Mouse (Mus musculus): ENCODE data around the gene Mfn2. TPM values are rescaled to one million over a fixed set of nuclear protein-coding genes. Genes with fewer than 3 reads are reported as not detected.

The Mfn2 gene
- polyA plus RNA-seq, 1 experiment from 2014 or later, result 31.0 TPM

DNA sequence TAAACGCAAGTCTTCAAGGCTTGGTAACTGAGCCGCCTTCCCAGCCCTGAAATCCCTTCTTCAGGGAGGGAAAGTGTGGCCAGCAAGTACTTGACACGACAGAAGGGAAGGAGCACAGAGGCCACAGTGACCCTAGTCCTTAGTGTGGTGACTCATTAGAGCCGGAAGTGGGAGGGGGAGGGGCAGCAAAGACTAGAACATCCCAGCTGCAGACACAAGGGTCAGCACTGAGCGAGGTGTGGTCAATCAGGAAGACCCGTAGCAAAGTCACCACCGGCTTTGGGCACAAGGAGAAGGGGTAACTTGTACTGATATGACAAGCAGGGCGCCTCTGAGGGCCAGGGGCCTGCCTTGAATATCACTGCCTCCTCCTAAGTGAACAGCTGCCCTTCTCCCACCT is 23.2 kb upstream of the Mfn2 start:
- H3K9me3 ChIP-seq (ENCODE audit: control insufficient read depth, low read length), result no peaks in the 10 kb centered on the region
- H3K9ac ChIP-seq (ENCODE audit: low read depth, low read length), result no peak overlapping the region
- H3K4me3 ChIP-seq (ENCODE audit: low read length), result no peak overlapping the region
- 36% methylated on average over 8 of the region's 8 CpGs for WGBS
- H3K4me2 ChIP-seq (replicated peaks; ENCODE audit: low read depth, low read length), result no peak overlapping the region
- ATAC-seq (ENCODE audit: low FRiP score, low TSS enrichment), result 0 out of 2 replicates have a peak, but pooled peaks have one; percentile 18
- H3K4me1 ChIP-seq (ENCODE audit: control insufficient read depth, insufficient read depth, low read length), result no peaks in the 10 kb centered on the region
- H3K36me3 ChIP-seq (ENCODE audit: control insufficient read depth, insufficient read depth, low read length), result peaks cover 8% of the 10 kb centered on the region; the same call in 1 of the 2 replicates
- H3K27ac ChIP-seq (ENCODE audit: low read depth, low read length), result 0 out of 2 replicates have a peak overlapping the region, but pooled peaks have one; percentile 7
- H3K27me3 ChIP-seq (ENCODE audit: control insufficient read depth, insufficient read depth, low read length), result no peaks in the 10 kb centered on the region

DNA sequence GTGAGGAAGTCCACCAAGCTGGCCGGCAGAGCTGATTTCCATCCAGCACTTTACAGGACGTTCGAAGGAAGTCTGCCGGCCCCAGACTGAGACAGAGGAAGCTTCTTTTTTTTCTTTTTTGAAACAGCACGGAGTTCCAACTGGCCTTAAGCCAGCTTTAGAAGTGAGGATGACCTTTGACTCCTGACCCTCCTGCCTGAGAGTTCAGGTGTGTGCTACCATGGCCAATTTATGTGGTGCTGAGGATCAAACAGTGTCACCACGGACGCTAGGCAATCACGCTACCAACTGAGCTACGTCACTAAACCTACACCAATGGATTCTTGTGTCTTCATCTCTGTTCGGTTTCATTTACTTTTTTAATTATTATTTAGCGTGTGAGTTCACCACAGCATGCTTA is 17.8 kb upstream of the Mfn2 start:
- Histone ChIP-seq H3K9ac (ENCODE audit: low read depth, low read length) (no peak overlapping the region), H3K4me2 (replicated peaks; ENCODE audit: low read depth, low read length) (no peak overlapping the region), H3K27ac (ENCODE audit: low read depth, low read length) (no peak overlapping the region), H3K36me3 (ENCODE audit: control insufficient read depth, insufficient read depth, low read length) (peaks cover 10% of the 10 kb centered on the region; the same call in 1 of the 2 replicates), H3K9me3 (ENCODE audit: control insufficient read depth, low read length) (no peaks in the 10 kb centered on the region), H3K4me1 (ENCODE audit: control insufficient read depth, insufficient read depth, low read length) (no peaks in the 10 kb centered on the region), H3K4me3 (ENCODE audit: low read length) (no peak overlapping the region), H3K27me3 (ENCODE audit: control insufficient read depth, insufficient read depth, low read length) (no peaks in the 10 kb centered on the region)
- ATAC-seq (ENCODE audit: low FRiP score, low TSS enrichment), result no peak
- WGBS, result 79% methylated on average over 11 of the region's 11 CpGs

DNA sequence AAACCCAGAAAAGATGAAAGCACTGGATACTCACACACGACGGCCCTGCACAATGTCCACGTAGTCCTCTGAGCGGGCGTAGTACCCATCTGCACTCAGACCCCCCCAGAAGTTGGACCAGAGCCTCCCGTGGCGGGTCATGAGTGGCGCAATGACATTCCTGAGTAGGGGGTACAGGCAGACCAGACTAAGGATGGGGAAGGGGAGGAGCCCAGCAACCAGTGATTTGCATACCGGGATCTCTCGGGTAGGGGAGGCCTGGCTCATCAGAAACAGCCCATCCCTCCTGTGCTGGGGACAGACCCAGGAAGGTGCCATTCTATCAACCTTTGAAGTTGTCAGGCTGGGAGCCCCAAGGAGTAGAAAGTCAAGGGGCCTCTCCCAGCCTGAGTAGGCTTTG is 16.5 kb upstream of the Mfn2 start:
- H3K36me3 ChIP-seq (ENCODE audit: control insufficient read depth, insufficient read depth, low read length), result peaks cover 12% of the 10 kb centered on the region; the same call in 1 of the 2 replicates
- WGBS, result 40% methylated on average over 10 of the region's 10 CpGs
- no peak for ATAC-seq (ENCODE audit: low FRiP score, low TSS enrichment)

DNA sequence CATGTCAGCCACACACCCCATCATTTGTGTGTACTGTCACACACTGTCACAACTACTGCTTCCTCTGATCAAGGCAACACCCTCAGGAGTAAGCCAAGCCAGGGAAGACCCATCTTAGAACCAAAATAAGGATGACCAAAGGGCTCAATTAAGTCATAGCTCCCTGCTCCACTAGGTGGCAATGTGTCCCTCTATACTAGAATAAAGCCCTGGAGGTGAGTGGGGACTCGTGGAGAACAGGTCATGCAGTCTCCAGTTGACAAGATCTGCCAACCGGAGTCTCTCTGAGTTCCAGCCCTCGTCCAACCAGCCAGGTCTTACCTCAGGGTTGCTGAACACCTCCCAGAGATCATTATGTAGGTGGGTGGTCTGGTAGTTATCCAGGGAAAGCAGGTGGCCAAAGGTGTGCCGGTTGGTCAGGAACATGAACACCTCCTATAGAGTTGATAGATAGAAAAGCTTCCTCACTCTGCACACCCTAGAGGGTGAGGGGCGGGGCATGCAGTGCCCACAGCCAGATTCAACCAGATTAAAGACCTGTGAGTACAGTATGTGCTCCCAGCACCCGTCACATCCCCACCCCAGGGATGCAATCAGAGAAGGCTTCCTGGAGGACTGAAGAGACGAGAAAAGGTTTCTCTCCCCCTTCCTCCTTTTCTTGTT is 14.1 kb upstream of the Mfn2 start:
- Histone ChIP-seq H3K4me2 (replicated peaks; ENCODE audit: low read depth, low read length) (no peak overlapping the region), H3K36me3 (ENCODE audit: control insufficient read depth, insufficient read depth, low read length) (peaks cover 18% of the 10 kb centered on the region; the same call in 1 of the 2 replicates), H3K9ac (ENCODE audit: low read depth, low read length) (no peak overlapping the region), H3K27ac (ENCODE audit: low read depth, low read length) (no peak overlapping the region), H3K27me3 (ENCODE audit: control insufficient read depth, insufficient read depth, low read length) (no peaks in the 10 kb centered on the region), H3K9me3 (ENCODE audit: control insufficient read depth, low read length) (no peaks in the 10 kb centered on the region), H3K4me3 (ENCODE audit: low read length) (no peak overlapping the region), H3K4me1 (ENCODE audit: control insufficient read depth, insufficient read depth, low read length) (no peaks in the 10 kb centered on the region)
- ATAC-seq (ENCODE audit: low FRiP score, low TSS enrichment), result peak; percentile 49
- WGBS, result 54% methylated on average over 7 of the region's 7 CpGs

More for the DNA sequence above, 16.5 kb upstream of the Mfn2 start:
- H3K27me3 ChIP-seq (ENCODE audit: control insufficient read depth, insufficient read depth, low read length), result no peaks in the 10 kb centered on the region
- H3K4me1 ChIP-seq (ENCODE audit: control insufficient read depth, insufficient read depth, low read length), result no peaks in the 10 kb centered on the region
- no peak overlapping the region for H3K4me3 ChIP-seq (ENCODE audit: low read length)
- H3K9me3 ChIP-seq (ENCODE audit: control insufficient read depth, low read length), result no peaks in the 10 kb centered on the region
- no peak overlapping the region for H3K27ac ChIP-seq (ENCODE audit: low read depth, low read length)
- no peak overlapping the region for H3K4me2 ChIP-seq (replicated peaks; ENCODE audit: low read depth, low read length)
- no peak overlapping the region for H3K9ac ChIP-seq (ENCODE audit: low read depth, low read length)

DNA sequence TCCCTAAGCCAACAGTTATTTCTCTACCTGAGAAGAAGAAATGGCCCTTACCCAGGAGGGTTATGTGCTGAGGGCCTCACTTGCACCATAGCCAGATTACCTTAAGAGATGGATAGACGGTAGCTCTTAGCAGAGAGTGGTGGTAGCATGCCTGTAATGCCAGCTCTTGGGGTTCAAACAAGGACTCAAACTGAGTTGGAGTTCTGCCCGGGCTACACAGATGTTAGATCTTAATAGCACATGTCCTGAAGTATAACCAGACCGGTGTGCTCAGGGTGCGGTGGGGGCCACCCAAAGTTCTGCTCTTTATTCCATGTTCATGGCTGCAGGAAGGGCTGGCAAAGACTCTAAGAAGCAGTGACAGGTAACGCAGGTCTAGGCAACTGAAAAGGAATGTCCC is 5.0 kb upstream of the Mfn2 start:
- whole genome bisulfite sequencing, result 92% methylated on average over 5 of the region's 5 CpGs
- ATAC-seq (ENCODE audit: low FRiP score, low TSS enrichment), result no peak

DNA sequence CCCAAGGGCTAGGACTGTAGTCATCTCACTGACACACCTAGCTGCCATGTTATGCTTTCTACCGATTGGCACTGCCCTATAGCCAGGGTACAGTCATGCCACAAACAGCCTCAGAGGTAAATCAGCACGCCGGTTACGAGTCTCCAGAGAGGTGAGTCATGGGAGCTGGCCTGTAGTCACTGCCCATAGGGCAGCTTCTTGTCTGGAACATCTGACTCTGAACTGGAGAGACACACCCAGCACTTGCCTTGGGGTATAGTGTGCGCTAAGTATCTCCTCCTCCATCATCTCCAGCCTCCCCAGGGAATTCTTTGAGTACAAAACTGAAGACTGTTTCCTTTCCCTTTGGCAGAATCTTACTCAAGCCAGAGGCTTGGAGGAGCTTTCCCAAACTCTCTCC is 1.7 kb upstream of the Mfn2 start:
- Histone ChIP-seq H3K9ac (ENCODE audit: low read depth, low read length) (no peak overlapping the region), H3K27ac (ENCODE audit: low read depth, low read length) (no peak overlapping the region), H3K27me3 (ENCODE audit: control insufficient read depth, insufficient read depth, low read length) (no peaks in the 10 kb centered on the region), H3K4me2 (replicated peaks; ENCODE audit: low read depth, low read length) (no peak overlapping the region), H3K9me3 (ENCODE audit: control insufficient read depth, low read length) (no peaks in the 10 kb centered on the region), H3K4me3 (ENCODE audit: low read length) (no peak overlapping the region), H3K4me1 (ENCODE audit: control insufficient read depth, insufficient read depth, low read length) (no peaks in the 10 kb centered on the region), H3K36me3 (ENCODE audit: control insufficient read depth, insufficient read depth, low read length) (peaks cover 15% of the 10 kb centered on the region; the same call in 1 of the 2 replicates)
- WGBS, result 86% methylated on average over 5 of the region's 5 CpGs
- no peak for ATAC-seq (ENCODE audit: low FRiP score, low TSS enrichment)

More for the DNA sequence above, 5.0 kb upstream of the Mfn2 start:
- H3K27ac ChIP-seq (ENCODE audit: low read depth, low read length), result no peak overlapping the region
- H3K9ac ChIP-seq (ENCODE audit: low read depth, low read length), result no peak overlapping the region
- peaks cover 11% of the 10 kb centered on the region; the same call in 1 of the 2 replicates for H3K36me3 ChIP-seq (ENCODE audit: control insufficient read depth, insufficient read depth, low read length)
- H3K27me3 ChIP-seq (ENCODE audit: control insufficient read depth, insufficient read depth, low read length), result no peaks in the 10 kb centered on the region
- no peak overlapping the region for H3K4me3 ChIP-seq (ENCODE audit: low read length)
- H3K4me2 ChIP-seq (replicated peaks; ENCODE audit: low read depth, low read length), result no peak overlapping the region
- no peaks in the 10 kb centered on the region for H3K9me3 ChIP-seq (ENCODE audit: control insufficient read depth, low read length)
- no peaks in the 10 kb centered on the region for H3K4me1 ChIP-seq (ENCODE audit: control insufficient read depth, insufficient read depth, low read length)

DNA sequence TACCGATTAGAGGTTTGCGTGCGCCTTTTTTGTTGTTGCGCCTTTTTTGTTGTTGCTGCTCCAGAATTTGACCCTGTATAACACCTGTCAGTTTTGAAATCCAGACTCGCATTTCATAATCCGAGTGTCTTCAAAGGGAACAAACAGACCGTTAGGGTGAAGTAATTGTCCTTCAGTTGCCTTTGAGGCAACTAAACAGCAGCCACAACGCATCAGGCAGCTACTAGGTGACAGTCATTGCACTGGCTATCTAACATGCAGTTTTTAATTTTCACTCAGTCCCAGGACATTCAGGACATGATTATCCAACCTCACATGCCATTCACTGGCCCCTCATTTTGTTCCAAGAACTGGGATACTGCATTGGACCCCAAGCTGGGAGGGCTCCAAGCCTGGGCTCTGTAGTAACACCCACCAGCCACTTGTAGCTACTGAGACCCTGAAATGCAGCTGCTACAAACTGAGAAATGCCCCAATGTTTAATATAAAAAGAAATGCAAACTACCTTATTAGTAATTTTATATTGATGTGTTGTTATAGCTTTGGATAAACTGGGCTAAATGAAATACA is 671 bp upstream of the Mfn2 start:
- WGBS, result under 1% methylated on average over 8 of the region's 8 CpGs
- Histone ChIP-seq H3K9ac (ENCODE audit: low read depth, low read length) (peak overlapping the region; percentile 90; the same call in 1 of the 2 replicates), H3K36me3 (ENCODE audit: control insufficient read depth, insufficient read depth, low read length) (peaks cover 19% of the 10 kb centered on the region), H3K4me3 (ENCODE audit: low read length) (peak overlapping the region; percentile 90), H3K27ac (ENCODE audit: low read depth, low read length) (no peak overlapping the region), H3K4me2 (replicated peaks; ENCODE audit: low read depth, low read length) (peak overlapping the region; percentile 52), H3K9me3 (ENCODE audit: control insufficient read depth, low read length) (no peaks in the 10 kb centered on the region), H3K4me1 (ENCODE audit: control insufficient read depth, insufficient read depth, low read length) (no peaks in the 10 kb centered on the region), H3K27me3 (ENCODE audit: control insufficient read depth, insufficient read depth, low read length) (no peaks in the 10 kb centered on the region)
- ATAC-seq (ENCODE audit: low FRiP score, low TSS enrichment), result peak; percentile 10; the same call in 1 of the 2 replicates

DNA sequence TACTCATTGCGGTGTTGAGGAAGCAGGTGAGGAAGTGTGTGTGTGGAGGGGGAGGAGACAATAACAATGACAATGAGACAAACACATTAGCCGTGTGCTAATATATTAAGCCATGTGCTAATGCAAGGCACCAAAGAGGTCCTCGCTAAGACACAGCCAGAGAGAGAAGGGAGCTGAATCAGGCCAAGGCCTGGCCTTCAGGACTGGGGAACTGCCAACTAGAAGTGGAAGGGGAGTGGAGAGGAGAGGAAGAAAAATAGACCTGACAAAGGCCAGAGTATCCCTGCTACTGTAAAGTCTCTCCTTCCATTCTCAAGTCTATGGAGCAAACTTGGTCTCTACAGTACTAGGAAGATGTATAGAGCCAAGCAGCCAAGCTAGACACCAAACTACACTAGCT is 903 bp downstream of the Mfn2 start:
- Histone ChIP-seq H3K4me2 (replicated peaks; ENCODE audit: low read depth, low read length) (peak overlapping the region; percentile 56), H3K4me1 (ENCODE audit: control insufficient read depth, insufficient read depth, low read length) (no peaks in the 10 kb centered on the region)
- no peak for ATAC-seq (ENCODE audit: low FRiP score, low TSS enrichment)

DNA sequence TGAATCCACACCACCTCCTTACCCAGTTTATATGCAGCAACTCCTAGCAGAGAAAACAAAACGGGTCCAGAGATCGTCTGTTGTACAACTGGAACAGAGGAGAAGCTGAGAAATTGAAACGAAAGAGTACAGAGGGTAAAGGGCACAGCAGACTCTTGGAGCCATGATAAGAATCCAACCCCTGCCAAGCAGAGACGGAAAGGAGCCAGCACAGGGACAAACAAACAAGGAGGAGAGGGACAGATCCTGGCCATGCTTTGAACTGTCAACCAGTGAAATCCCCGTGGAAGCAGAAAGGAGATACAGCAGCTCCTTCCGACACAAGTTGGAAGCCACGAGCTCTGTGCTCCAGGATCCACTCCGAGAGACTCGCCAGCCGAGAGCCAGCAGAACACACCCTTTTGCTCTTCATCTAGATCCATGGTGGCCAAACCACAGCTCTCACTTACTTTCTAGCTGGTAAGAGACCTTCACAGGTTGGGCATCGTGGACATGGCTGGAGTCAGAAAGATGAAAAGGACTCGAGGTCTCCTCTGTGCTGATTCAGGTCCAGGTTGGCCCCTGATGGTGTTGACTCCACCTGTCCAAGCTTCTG is 1.5 kb downstream of the Mfn2 start:
- Histone ChIP-seq H3K27me3 (ENCODE audit: control insufficient read depth, insufficient read depth, low read length) (no peaks in the 10 kb centered on the region), H3K9me3 (ENCODE audit: control insufficient read depth, low read length) (no peaks in the 10 kb centered on the region), H3K4me1 (ENCODE audit: control insufficient read depth, insufficient read depth, low read length) (no peaks in the 10 kb centered on the region), H3K4me3 (ENCODE audit: low read length) (no peak overlapping the region), H3K27ac (ENCODE audit: low read depth, low read length) (no peak overlapping the region), H3K9ac (ENCODE audit: low read depth, low read length) (no peak overlapping the region), H3K36me3 (ENCODE audit: control insufficient read depth, insufficient read depth, low read length) (peaks cover 39% of the 10 kb centered on the region), H3K4me2 (replicated peaks; ENCODE audit: low read depth, low read length) (no peak overlapping the region)
- WGBS, result 91% methylated on average over 12 of the region's 12 CpGs
- no peak for ATAC-seq (ENCODE audit: low FRiP score, low TSS enrichment)

More for the DNA sequence above, 903 bp downstream of the Mfn2 start:
- H3K27ac ChIP-seq (ENCODE audit: low read depth, low read length), result no peak overlapping the region
- H3K27me3 ChIP-seq (ENCODE audit: control insufficient read depth, insufficient read depth, low read length), result no peaks in the 10 kb centered on the region
- H3K9ac ChIP-seq (ENCODE audit: low read depth, low read length), result peak overlapping the region; percentile 90; the same call in 1 of the 2 replicates
- H3K4me3 ChIP-seq (ENCODE audit: low read length), result peak overlapping the region; percentile 90
- WGBS, result 76% methylated on average over 3 of the region's 3 CpGs
- H3K36me3 ChIP-seq (ENCODE audit: control insufficient read depth, insufficient read depth, low read length), result peaks cover 33% of the 10 kb centered on the region
- H3K9me3 ChIP-seq (ENCODE audit: control insufficient read depth, low read length), result no peaks in the 10 kb centered on the region
